Mouse (Mus musculus) central nervous system, embryonic 11.5 days (tissue): ENCODE results near the gene Gm4778. TPM values are rescaled to one million over a fixed set of nuclear protein-coding genes. Genes with fewer than 3 reads are reported as not detected.

Source experiments
- polyA plus RNA-seq: library from polyadenylated mRNA; depleted of rRNA; stranded (reverse); fragments of >200 nt; gene quantifications from 2 replicates; pipeline ENCODE4 v1.2.3, GENCODE M21; 2012; rRNA removed

Gm4778 gene
- polyA plus RNA-seq: not detected in 2 replicates

GRCm38 (mm10) chr3:94263736-94264135 is at the start of gene Gm4778:
TSS of gene Gm4778 (plus strand) at chr3:94264036.

GRCm38 (mm10) chr3:94309633-94310363 is 46.0 kb downstream of the Gm4778 start, which contains the start of gene Them4:
TSS of gene Them4 (plus strand) at chr3:94310089.

Other genes starting within 250 kb of the Gm4778 start
- not detected in 2 replicates for gene Gm9125, start 209.2 kb upstream of the Gm4778 start, polyA plus RNA-seq
- gene Gm10697, start 191.4 kb upstream of the Gm4778 start, polyA plus RNA-seq: not detected in 2 replicates
- not detected in 2 replicates for gene Gm10696, start 85.8 kb upstream of the Gm4778 start, polyA plus RNA-seq
- gene Gm5286, start 67.3 kb upstream of the Gm4778 start, polyA plus RNA-seq: not detected in 2 replicates
- gene Them4, start 46.1 kb downstream of the Gm4778 start, polyA plus RNA-seq: 3.6 and 6.6 TPM in 2 replicates
- 0.12 and 0.19 TPM in 2 replicates for gene Them5, start 78.1 kb downstream of the Gm4778 start, polyA plus RNA-seq
- 0.28 and 0.48 TPM in 2 replicates for gene C2cd4d, start 98.4 kb downstream of the Gm4778 start, polyA plus RNA-seq
- gene Rorc, start 108.8 kb downstream of the Gm4778 start, polyA plus RNA-seq: 0.36 and 0.53 TPM in 2 replicates
- 0.25 and 0.41 TPM in 2 replicates for gene Lingo4, start 134.5 kb downstream of the Gm4778 start, polyA plus RNA-seq
- 14.2 and 25.3 TPM in 2 replicates for gene Tdrkh, start 149.2 kb downstream of the Gm4778 start, polyA plus RNA-seq
- 60.7 and 69.7 TPM in 2 replicates for gene Mrpl9, start 179.3 kb downstream of the Gm4778 start, polyA plus RNA-seq
- 0.23 and 0.27 TPM in 2 replicates for gene Oaz3, start 179.9 kb downstream of the Gm4778 start, polyA plus RNA-seq
- gene Celf3, start 214.3 kb downstream of the Gm4778 start, polyA plus RNA-seq: 186 and 206 TPM in 2 replicates
- gene Riiad1, start 216.3 kb downstream of the Gm4778 start, polyA plus RNA-seq: 1.8 and 2.7 TPM in 2 replicates